24 mouse cellular contexts compared by ENCODE assay signal in genomic region chr3:99147886-99148285, GRCm38 (mm10). TPM values are rescaled to one million over a fixed set of nuclear protein-coding genes. Genes with fewer than 3 reads are reported as not detected.
DNase-seq lines count a peak whose midpoint lies in the region; ATAC-seq and TF ChIP-seq lines count a peak whose summit lies in the region.
"Had no signal": no experiment of that assay in that cellular context is flagged by ENCODE, and none has a peak within 500 bp of the region (broad histone marks: within the 10 kb centered on the region; RNA-seq: fewer than 3 reads in every experiment).

No protein-coding gene starts in this region.

- TF ChIP-seq EP300 in CH12.LX (IDR thresholded peaks at IDR 0.05; ENCODE audit: low read length) = no peak

- H3K27me3 ChIP-seq in CH12.LX (replicated peaks) = no peaks in the 10 kb centered on the region
- no peaks in the 10 kb centered on the region for H3K27me3 ChIP-seq in kidney, embryonic 14.5 days (ENCODE audit: control insufficient read depth, insufficient read depth, low read length)
- H3K27me3 ChIP-seq: embryonic facial prominence, embryonic 12.5 days; embryonic facial prominence, embryonic 15.5 days; hindbrain, embryonic 12.5 days; hindbrain, embryonic 15.5 days; Patski had no signal

- H3K4me1 ChIP-seq in CH12.LX (ENCODE audit: control insufficient read depth in 1 of 2, insufficient read depth in 2 of 2) = no peaks in the 10 kb centered on the region
- no peaks in the 10 kb centered on the region for H3K4me1 ChIP-seq in kidney, embryonic 14.5 days (ENCODE audit: control insufficient read depth, insufficient read depth, low read length)
- H3K4me1 ChIP-seq: embryonic facial prominence, embryonic 12.5 days; embryonic facial prominence, embryonic 15.5 days; hindbrain, embryonic 12.5 days; hindbrain, embryonic 15.5 days had no signal

- TF ChIP-seq POLR2A in CH12.LX (IDR thresholded peaks at IDR 0.05; ENCODE audit: low read depth, low read length) = no peak

- WGBS in kidney, embryonic 14.5 days = 39% methylated on average over 3 of the region's 3 CpGs

- peaks cover 0 to 17% of the 10 kb centered on the region in 2 experiments for H3K36me3 ChIP-seq in CH12.LX (replicated peaks in 1 of 2; ENCODE audit: control insufficient read depth in 1 of 2, insufficient read depth in 1 of 2, low read length in 1 of 2)
- no peaks in the 10 kb centered on the region for H3K36me3 ChIP-seq in kidney, embryonic 14.5 days (ENCODE audit: control insufficient read depth, insufficient read depth, low read length)
- H3K36me3 ChIP-seq: embryonic facial prominence, embryonic 12.5 days; embryonic facial prominence, embryonic 15.5 days; hindbrain, embryonic 12.5 days; hindbrain, embryonic 15.5 days had no signal

- H3K4me2 ChIP-seq in CH12.LX (ENCODE audit: insufficient read depth, low read depth, poor library complexity, severe bottlenecking) = no peak overlapping the region
- no peak overlapping the region for H3K4me2 ChIP-seq in kidney, embryonic 14.5 days (replicated peaks; ENCODE audit: low read depth, low read length)
- H3K4me2 ChIP-seq: embryonic facial prominence, embryonic 12.5 days; embryonic facial prominence, embryonic 15.5 days; heart, embryonic 11.5 days; hindbrain, embryonic 12.5 days; hindbrain, embryonic 15.5 days had no signal

- no peak for TF ChIP-seq RAD21 in CH12.LX (IDR thresholded peaks at IDR 0.05; ENCODE audit: low read depth, low read length)

- ATAC-seq in frontal cortex, adult (ENCODE audit: low TSS enrichment) = peak; percentile 67
- no peak for ATAC-seq in kidney, embryonic 14.5 days (ENCODE audit: low FRiP score, low TSS enrichment)
- ATAC-seq: CD4-positive, CD25-positive, alpha-beta regulatory T cell, adult 4 months; forebrain, embryonic 14.5 days; intestine, postnatal 0 days; Patski had no signal

- no peak overlapping the region for H3K4me3 ChIP-seq in CH12.LX (replicated peaks in 1 of 3; ENCODE audit: low read depth in 2 of 3, low read length in 2 of 3, poor library complexity in 1 of 3)
- H3K4me3 ChIP-seq in kidney, embryonic 14.5 days (ENCODE audit: low read length) = no peak overlapping the region
- H3K4me3 ChIP-seq: embryonic facial prominence, embryonic 12.5 days; embryonic facial prominence, embryonic 15.5 days; gastrocnemius, adult 2 months; hindbrain, embryonic 12.5 days; hindbrain, embryonic 15.5 days had no signal

- peak; percentile 29 for DNase-seq in adrenal gland, postnatal 14 days
- no peak for DNase-seq in adrenal gland, adult 18-20 months (ENCODE audit: low spot score in 2 of 2)
- no peak for DNase-seq in frontal cortex, postnatal 14 days (ENCODE audit: low spot score in 2 of 2)
- DNase-seq in CH12.LX (ENCODE audit: extremely low read depth) = no peak
- no peak for DNase-seq in spleen, adult 12 weeks (ENCODE audit: low spot score)
- DNase-seq: cerebellum, adult 18-20 months; cerebellum, adult 9-10 months; cerebellum, postnatal 14 days; gastrocnemius, adult 2 months; gastrocnemius, postnatal 14 days; heart, adult 11 months; kidney, adult 2 months had no signal

- H3K9ac ChIP-seq in CH12.LX (ENCODE audit: insufficient read depth, low read depth) = no peak overlapping the region
- H3K9ac ChIP-seq in kidney, embryonic 14.5 days (ENCODE audit: low read depth, low read length) = no peak overlapping the region
- H3K9ac ChIP-seq: embryonic facial prominence, embryonic 12.5 days; embryonic facial prominence, embryonic 15.5 days; hindbrain, embryonic 12.5 days; hindbrain, embryonic 15.5 days had no signal

- H3K27ac ChIP-seq in CH12.LX (ENCODE audit: insufficient read depth, low read depth) = no peak overlapping the region
- no peak overlapping the region for H3K27ac ChIP-seq in kidney, embryonic 14.5 days (ENCODE audit: low read depth, low read length)
- H3K27ac ChIP-seq: embryonic facial prominence, embryonic 12.5 days; embryonic facial prominence, embryonic 15.5 days; gastrocnemius, adult 2 months; hindbrain, embryonic 12.5 days; hindbrain, embryonic 15.5 days had no signal

- H3K79me2 ChIP-seq in CH12.LX (replicated peaks; ENCODE audit: control insufficient read depth, extremely low read depth, insufficient read depth, poor library complexity, severe bottlenecking) = peaks cover 2% of the 10 kb centered on the region

- dilution Hi-C loops in CH12.LX (cut with MboI; ENCODE audit: extremely low pct_ligation_motif_present, extremely low pct_unique_long_range_greater_than_20kb, low sequenced_read_pairs) = no loop called here

- in situ Hi-C loops in CH12.LX (cut with MboI; ENCODE audit: low pct_ligation_motif_present, low pct_unique_long_range_greater_than_20kb, low sequenced_read_pairs) = no loop called here

- H3K9me3 ChIP-seq in CH12.LX (replicated peaks; ENCODE audit: low read length) = no peaks in the 10 kb centered on the region
- H3K9me3 ChIP-seq in kidney, embryonic 14.5 days (ENCODE audit: control insufficient read depth, low read length) = no peaks in the 10 kb centered on the region
- H3K9me3 ChIP-seq: embryonic facial prominence, embryonic 12.5 days; embryonic facial prominence, embryonic 15.5 days; G1E; hindbrain, embryonic 12.5 days; hindbrain, embryonic 15.5 days had no signal

- no peak for TF ChIP-seq CTCF in CH12.LX (conservative IDR thresholded peaks at IDR 0.05 in 1 of 2, IDR thresholded peaks at IDR 0.05 in 1 of 2; ENCODE audit: low read depth in 2 of 2, low read length in 2 of 2)

TF ChIP-seq in CH12.LX, 34 proteins besides CTCF, POLR2A, EP300 and RAD21:
- peak; percentile 67; the same call in 1 of the 2 replicates for TF ChIP-seq MAFK (IDR thresholded peaks at IDR 0.05; ENCODE audit: insufficient replicate concordance, low read length)
- TF ChIP-seq ZKSCAN1 (IDR thresholded peaks at IDR 0.05; ENCODE audit: borderline replicate concordance, low read depth, low read length) = no peak
- no peak for TF ChIP-seq JUN (IDR thresholded peaks at IDR 0.05; ENCODE audit: insufficient read depth, low read depth, low read length)

RNA-seq across cellular contexts. Expression of gene Wars2, which starts 7.0 kb away (rescaled TPM):
- 11.8 and 13.2 TPM in 2 replicates for total RNA-seq in adrenal gland, postnatal 14 days (2021)
- 10 to 100 TPM; 10.6 to 14.6 TPM for total RNA-seq in adrenal gland, adult 18-20 months (2021)
- total RNA-seq in CH12.LX (2012; rRNA removed) (7.2 and 8.6 TPM in 2 replicates), CH12.LX (2014; rRNA removed) (9.9 and 10.2 TPM in 2 replicates)
- polyA plus RNA-seq in CH12.LX (2012; ENCODE audit: insufficient read length, low read depth) = 5.4 and 7.1 TPM in 2 replicates
- 8.0 and 10.5 TPM in 2 replicates for polyA plus RNA-seq in kidney, embryonic 14.5 days (2014; fragmentation: Nextera tagmentation; extraction: Ambion mirVana)
